Mouse (Mus musculus): ENCODE measurements around the gene Ide.

DNA sequence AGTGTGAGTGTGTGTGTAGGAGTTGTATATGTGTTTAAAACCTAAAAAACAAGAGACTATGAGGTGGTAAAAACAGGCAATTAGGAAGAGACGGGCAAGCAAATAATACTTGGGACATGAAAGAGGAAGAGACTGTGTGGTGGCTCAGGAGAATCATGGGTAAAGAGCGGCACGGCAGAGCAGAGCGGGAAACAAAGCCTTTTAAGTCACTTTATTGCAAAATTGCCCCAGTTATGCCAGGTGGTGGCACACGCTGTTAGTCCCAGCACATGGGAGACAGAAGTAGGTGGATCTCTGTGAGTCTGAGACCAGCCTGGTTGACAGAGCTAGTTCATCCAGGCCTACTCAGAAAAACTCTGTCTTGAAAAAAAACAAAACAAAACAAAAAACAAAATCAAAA lies 32.7 kb upstream of the Ide start:
- TF ChIP-seq CTCF (conservative IDR thresholded peaks at IDR 0.05; ENCODE audit: insufficient read depth, insufficient read length, low read depth, low read length) (no peak), POLR2A (IDR thresholded peaks at IDR 0.05; ENCODE audit: low read depth, low read length) (no peak)
